Mouse (Mus musculus): ENCODE results near the gene Kalrn. TPM values are rescaled to one million over a fixed set of nuclear protein-coding genes. Genes with fewer than 3 reads are reported as not detected.

Gene Kalrn
- polyA plus RNA-seq, 1 experiment: 1.5 TPM

DNA sequence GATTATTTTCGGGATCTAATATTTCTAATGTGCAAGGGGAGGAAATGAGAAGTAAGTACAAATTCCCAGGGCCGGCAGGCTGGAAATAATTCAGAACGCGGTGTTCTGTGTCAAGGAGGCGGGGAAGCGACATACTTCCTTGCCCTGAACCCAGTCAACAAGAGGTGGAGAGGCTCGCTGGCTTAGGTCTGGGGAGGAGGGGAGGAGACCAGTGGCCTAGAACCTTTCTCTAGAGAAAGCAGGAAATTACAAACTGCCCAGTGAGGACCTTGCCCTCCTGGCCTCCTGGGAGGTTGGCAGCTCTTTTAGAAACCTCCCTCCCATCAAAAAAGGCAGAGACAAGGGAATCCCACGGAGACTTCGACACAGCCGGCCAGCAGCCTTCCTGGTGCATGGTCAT is 225.8 kb downstream of the Kalrn start:
- H3K4me1 ChIP-seq (ENCODE audit: control insufficient read depth, insufficient read depth, insufficient read length, low read length): peaks cover 12% of the 10 kb centered on the region; the same call in 1 of the 2 replicates
- H3K4me3 ChIP-seq (ENCODE audit: insufficient read depth, low read depth, low read length): no peak overlapping the region
- peak overlapping the region; percentile 75 for H3K27ac ChIP-seq (replicated peaks; ENCODE audit: low read depth, low read length)

DNA sequence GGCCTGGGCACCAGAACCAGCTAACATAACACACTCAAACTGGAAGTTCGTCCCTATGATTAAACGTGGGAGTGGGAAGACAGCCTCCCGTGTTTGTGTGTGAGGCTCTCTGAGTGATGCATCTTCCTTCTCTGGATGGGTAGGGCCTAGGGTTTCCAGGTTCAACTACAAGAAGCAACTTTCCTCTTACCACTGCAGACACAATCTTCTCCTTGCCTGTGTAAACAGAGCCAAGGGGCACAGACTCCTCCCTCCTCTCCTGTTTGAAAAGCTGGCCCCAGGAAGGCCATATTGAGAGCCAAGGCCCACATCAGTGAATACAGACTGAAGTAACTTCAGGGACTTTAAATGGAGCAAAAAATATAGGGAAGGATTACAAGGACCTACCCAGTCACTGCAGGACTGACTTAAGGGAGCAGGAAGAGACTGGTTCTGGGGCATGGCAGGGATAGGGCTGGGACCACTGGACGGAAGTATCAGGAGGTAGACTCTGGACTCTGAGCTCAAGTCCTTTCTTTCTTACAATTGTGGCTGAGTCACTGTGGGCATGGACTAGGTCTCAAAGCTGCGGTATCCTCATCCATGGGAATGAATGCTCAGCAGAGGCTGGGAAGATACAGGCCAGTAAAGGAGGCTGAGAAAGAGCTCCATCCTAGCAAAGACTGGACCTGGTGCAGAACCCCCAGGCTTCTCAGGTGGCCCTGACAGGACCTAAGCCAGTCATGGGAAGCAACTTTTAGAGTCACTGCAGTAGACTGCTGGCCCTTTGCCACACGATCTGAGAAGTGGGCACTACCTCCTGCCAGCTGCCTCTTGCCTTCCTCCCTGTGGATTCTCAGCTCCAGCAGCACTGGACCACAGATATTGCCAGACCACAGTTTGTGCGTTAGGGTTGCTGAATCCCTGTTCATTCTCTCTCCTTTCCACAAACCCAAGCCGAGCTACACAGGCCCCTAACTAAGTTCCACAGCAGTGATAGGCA is 228.1 kb downstream of the Kalrn start:
- H3K4me3 ChIP-seq (ENCODE audit: insufficient read depth, low read depth, low read length): no peak overlapping the region
- H3K27ac ChIP-seq (replicated peaks; ENCODE audit: low read depth, low read length): no peak overlapping the region

DNA sequence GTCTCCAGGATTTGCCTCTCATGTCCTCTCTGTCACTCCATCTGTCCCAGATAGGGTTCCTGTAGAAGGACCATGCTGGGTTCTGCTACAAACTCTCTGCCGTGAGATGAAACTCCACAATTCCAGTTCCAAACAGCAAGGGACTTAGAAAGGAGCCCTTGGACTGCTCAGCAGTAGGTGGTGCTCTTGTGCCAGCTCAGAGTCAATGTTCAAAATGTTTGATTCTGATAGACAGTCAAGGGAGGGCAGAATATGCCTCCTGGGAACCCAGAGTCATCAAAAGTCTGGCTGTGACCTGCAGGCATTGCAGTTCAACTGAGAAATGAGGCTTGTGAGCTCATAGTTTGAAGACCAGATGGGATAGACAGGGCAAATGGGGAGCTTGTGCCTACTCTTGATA is 229.4 kb downstream of the Kalrn start:
- Histone ChIP-seq H3K4me3 (ENCODE audit: insufficient read depth, low read depth, low read length) (no peak overlapping the region), H3K27ac (replicated peaks; ENCODE audit: low read depth, low read length) (no peak overlapping the region), H3K4me1 (ENCODE audit: control insufficient read depth, insufficient read depth, insufficient read length, low read length) (peaks cover 10% of the 10 kb centered on the region; the same call in 1 of the 2 replicates)

More for the DNA sequence above, 228.1 kb downstream of the Kalrn start:
- H3K4me1 ChIP-seq (ENCODE audit: control insufficient read depth, insufficient read depth, insufficient read length, low read length): peaks cover 10% of the 10 kb centered on the region; the same call in 1 of the 2 replicates

- H3K4me3 ChIP-seq (ENCODE audit: insufficient read depth, low read depth, low read length): no peak overlapping the region
- no peak overlapping the region for H3K27ac ChIP-seq (replicated peaks; ENCODE audit: low read depth, low read length)
- peaks cover 6% of the 10 kb centered on the region; the same call in 1 of the 2 replicates for H3K4me1 ChIP-seq (ENCODE audit: control insufficient read depth, insufficient read depth, insufficient read length, low read length)
Observed at GRCm38 (mm10) chr16:34343161-34343560, 230.2 kb downstream of the Kalrn start.

DNA sequence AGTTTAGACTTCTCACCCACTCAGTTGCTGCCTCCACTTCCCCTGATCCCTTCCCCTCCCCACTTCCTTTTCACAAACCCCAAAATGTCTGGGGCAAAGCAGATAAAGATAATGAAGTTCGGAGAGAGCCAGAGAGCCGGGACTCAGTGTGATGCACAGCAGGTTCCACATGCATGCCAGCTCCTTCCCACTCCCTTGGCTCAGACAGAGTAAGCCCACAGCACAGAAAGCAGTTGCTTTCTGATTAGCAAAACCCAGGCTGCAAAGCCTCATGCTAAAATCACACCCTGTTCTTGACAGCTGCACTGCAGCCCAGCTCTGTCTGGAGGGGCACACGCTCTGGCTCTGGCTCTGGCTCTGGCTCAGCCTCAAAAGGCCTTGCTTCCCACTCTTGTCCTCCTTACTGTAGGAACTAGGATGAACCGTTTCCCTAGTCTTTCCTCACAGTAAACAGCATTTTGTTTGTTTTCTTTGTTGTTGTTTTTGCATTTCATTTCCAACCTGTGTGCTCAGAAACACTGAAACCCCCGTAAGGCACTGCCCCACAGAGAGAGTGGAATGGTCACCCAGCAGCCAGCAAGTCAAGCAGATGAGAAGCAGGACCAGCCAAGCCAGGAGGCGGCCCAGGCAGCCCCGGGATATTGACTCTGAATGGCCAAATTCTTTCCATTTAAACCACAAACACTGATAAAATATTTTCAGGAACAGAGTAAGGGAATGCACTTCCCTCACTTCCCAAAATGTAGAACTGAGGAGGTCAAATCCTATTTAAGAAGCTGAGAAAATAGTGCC is 230.8 kb downstream of the Kalrn start:
- Histone ChIP-seq H3K4me3 (ENCODE audit: insufficient read depth, low read depth, low read length) (no peak overlapping the region), H3K4me1 (ENCODE audit: control insufficient read depth, insufficient read depth, insufficient read length, low read length) (peaks cover under 1% of the 10 kb centered on the region; the same call in 1 of the 2 replicates), H3K27ac (replicated peaks; ENCODE audit: low read depth, low read length) (no peak overlapping the region)

GRCm38 (mm10) chr16:34334919-34335318 is 238.4 kb downstream of the Kalrn start:
- Histone ChIP-seq H3K4me3 (ENCODE audit: insufficient read depth, low read depth, low read length) (no peak overlapping the region), H3K4me1 (ENCODE audit: control insufficient read depth, insufficient read depth, insufficient read length, low read length) (no peaks in the 10 kb centered on the region; the same call in 1 of the 2 replicates), H3K27ac (replicated peaks; ENCODE audit: low read depth, low read length) (no peak overlapping the region)

DNA sequence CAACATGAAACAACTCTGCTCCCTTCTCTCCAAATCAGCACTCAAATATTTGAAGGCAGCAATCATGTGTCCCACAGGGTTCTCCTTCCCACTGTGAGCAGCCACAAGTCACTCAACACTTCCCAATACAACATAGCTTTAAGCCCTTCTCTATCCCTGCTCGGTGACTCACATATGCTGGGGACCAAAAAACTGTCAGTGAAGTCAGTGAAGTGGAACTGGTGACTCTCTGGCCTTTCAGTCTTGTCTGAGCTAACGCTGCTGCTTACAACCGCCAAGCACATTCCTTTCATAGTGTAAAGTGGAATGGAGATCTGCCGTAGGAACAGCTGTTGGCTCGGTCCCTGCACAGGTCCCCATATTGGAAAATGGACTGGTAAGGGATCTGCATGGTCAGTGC is 241.7 kb downstream of the Kalrn start:
- H3K27ac ChIP-seq (replicated peaks; ENCODE audit: low read depth, low read length): no peak overlapping the region
- H3K4me1 ChIP-seq (ENCODE audit: control insufficient read depth, insufficient read depth, insufficient read length, low read length): no peaks in the 10 kb centered on the region; the same call in 1 of the 2 replicates
- H3K4me3 ChIP-seq (ENCODE audit: insufficient read depth, low read depth, low read length): no peak overlapping the region

- H3K4me3 ChIP-seq (ENCODE audit: insufficient read depth, low read depth, low read length): no peak overlapping the region
- H3K4me1 ChIP-seq (ENCODE audit: control insufficient read depth, insufficient read depth, insufficient read length, low read length): peaks cover 6% of the 10 kb centered on the region
- no peak overlapping the region for H3K27ac ChIP-seq (replicated peaks; ENCODE audit: low read depth, low read length)
Observed at GRCm38 (mm10) chr16:34329876-34330275, 243.5 kb downstream of the Kalrn start.

- H3K4me3 ChIP-seq (ENCODE audit: insufficient read depth, low read depth, low read length): no peak overlapping the region
- H3K27ac ChIP-seq (replicated peaks; ENCODE audit: low read depth, low read length): no peak overlapping the region
- H3K4me1 ChIP-seq (ENCODE audit: control insufficient read depth, insufficient read depth, insufficient read length, low read length): peaks cover 6% of the 10 kb centered on the region
Observed at GRCm38 (mm10) chr16:34329431-34329873, 243.9 kb downstream of the Kalrn start.

- no peak overlapping the region for H3K27ac ChIP-seq (replicated peaks; ENCODE audit: low read depth, low read length)
- H3K4me1 ChIP-seq (ENCODE audit: control insufficient read depth, insufficient read depth, insufficient read length, low read length): peaks cover 6% of the 10 kb centered on the region
- no peak overlapping the region for H3K4me3 ChIP-seq (ENCODE audit: insufficient read depth, low read depth, low read length)
Observed at GRCm38 (mm10) chr16:34327890-34328289, 245.4 kb downstream of the Kalrn start.

- Histone ChIP-seq H3K4me3 (ENCODE audit: insufficient read depth, low read depth, low read length) (no peak overlapping the region), H3K4me1 (ENCODE audit: control insufficient read depth, insufficient read depth, insufficient read length, low read length) (peaks cover 6% of the 10 kb centered on the region; the same call in 1 of the 2 replicates), H3K27ac (replicated peaks; ENCODE audit: low read depth, low read length) (no peak overlapping the region)
Observed at GRCm38 (mm10) chr16:34325869-34326268, 247.5 kb downstream of the Kalrn start.

DNA sequence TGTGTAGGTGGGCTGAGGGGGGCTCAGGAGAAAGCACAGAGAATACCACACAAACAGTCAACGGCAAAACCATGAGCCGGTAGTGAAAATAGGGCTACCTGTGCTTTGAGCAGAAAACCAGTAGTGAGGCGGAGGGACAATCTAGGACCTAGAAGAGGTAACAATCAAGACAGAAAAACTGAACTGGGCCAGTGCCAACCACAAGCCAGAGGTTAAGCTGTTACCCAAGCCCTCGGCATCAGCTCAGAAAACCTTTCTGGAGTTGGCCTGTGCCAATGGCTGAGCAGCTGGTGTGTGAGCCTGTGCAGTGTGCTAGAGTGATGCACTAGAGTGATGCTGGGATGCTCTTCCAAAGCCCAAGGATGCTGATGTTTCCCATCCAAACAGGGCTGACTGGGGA is 248.2 kb downstream of the Kalrn start:
- H3K4me3 ChIP-seq (ENCODE audit: insufficient read depth, low read depth, low read length): no peak overlapping the region
- H3K4me1 ChIP-seq (ENCODE audit: control insufficient read depth, insufficient read depth, insufficient read length, low read length): peaks cover 6% of the 10 kb centered on the region; the same call in 1 of the 2 replicates
- no peak overlapping the region for H3K27ac ChIP-seq (replicated peaks; ENCODE audit: low read depth, low read length)

GRCm38 (mm10) chr16:34324735-34325134 is 248.6 kb downstream of the Kalrn start:
- no peak overlapping the region for H3K4me3 ChIP-seq (ENCODE audit: insufficient read depth, low read depth, low read length)
- H3K4me1 ChIP-seq (ENCODE audit: control insufficient read depth, insufficient read depth, insufficient read length, low read length): peaks cover 6% of the 10 kb centered on the region; the same call in 1 of the 2 replicates
- no peak overlapping the region for H3K27ac ChIP-seq (replicated peaks; ENCODE audit: low read depth, low read length)

GRCm38 (mm10) chr16:34323496-34323895 is 249.8 kb downstream of the Kalrn start:
- Histone ChIP-seq H3K4me1 (ENCODE audit: control insufficient read depth, insufficient read depth, insufficient read length, low read length) (peaks cover 6% of the 10 kb centered on the region; the same call in 1 of the 2 replicates), H3K27ac (replicated peaks; ENCODE audit: low read depth, low read length) (no peak overlapping the region), H3K4me3 (ENCODE audit: insufficient read depth, low read depth, low read length) (no peak overlapping the region)

- Histone ChIP-seq H3K27ac (replicated peaks; ENCODE audit: low read depth, low read length) (no peak overlapping the region), H3K4me3 (ENCODE audit: insufficient read depth, low read depth, low read length) (no peak overlapping the region), H3K4me1 (ENCODE audit: control insufficient read depth, insufficient read depth, insufficient read length, low read length) (peaks cover 6% of the 10 kb centered on the region; the same call in 1 of the 2 replicates)
Observed at GRCm38 (mm10) chr16:34322546-34322945, 250.8 kb downstream of the Kalrn start.

All from brown adipose tissue, adult 24 weeks (tissue).